Mouse (Mus musculus) spleen, adult 2 months (tissue): ENCODE measurements around the gene Oxld1.

Experiments
- CTCF ChIP-seq: fragments of 200-500 bp; IDR thresholded peaks from 2 replicates; pipeline ENCODE4 v1.5.1; 2011; ENCODE audit warnings: mild to moderate bottlenecking, inconsistent platforms; ENCODE audit not compliant: insufficient read depth, insufficient read length, insufficient replicate concordance; ENCODE audit errors: extremely low read depth
- POLR2A ChIP-seq: fragments of 200-500 bp; IDR thresholded peaks from 2 replicates; pipeline ENCODE4 v1.6.1; 2011; ENCODE audit warnings: low read depth, low read length, inconsistent platforms

- TF ChIP-seq POLR2A (no peak), CTCF (no peak)
These were observed 27.4 kb upstream of the Oxld1 start for GRCm38 (mm10) chr11:120485251-120485650.
